Mouse (Mus musculus) kidney, embryonic 15.5 days (tissue): Measurements from ENCODE around the gene Slc20a1. TPM values are rescaled to one million over a fixed set of nuclear protein-coding genes. Genes with fewer than 3 reads are reported as not detected.
A peak's percentile ranks its signal among the peaks of the same experiment; 100 is the strongest.

Experiments used
- ATAC-seq: fragments of 200-750 bp; cut with Nextera tagmentation; replicated peaks from 2 replicates; pipeline ENCODE4 v1.8.0; 2017; ENCODE audit warnings: moderate TSS enrichment; ENCODE audit not compliant: low FRiP score
- H3K27ac ChIP-seq: fragments of 300-500 bp; sonication (generic); 2 replicates; pipeline ENCODE4 v1.5.1; 2015; ENCODE audit warnings: mild to moderate bottlenecking, inconsistent platforms
- H3K27me3 ChIP-seq: fragments of 300-500 bp; sonication (generic); 2 replicates; pipeline ENCODE4 v1.6.1; 2015; ENCODE audit warnings: inconsistent platforms
- H3K36me3 ChIP-seq: fragments of 300-500 bp; sonication (generic); 2 replicates; pipeline ENCODE4 v1.6.1; 2015; ENCODE audit warnings: inconsistent platforms
- H3K4me1 ChIP-seq: fragments of 300-500 bp; sonication (generic); 2 replicates; pipeline ENCODE4 v1.6.1; 2015; ENCODE audit warnings: inconsistent platforms
- H3K4me2 ChIP-seq: fragments of 300-500 bp; sonication (generic); 2 replicates; pipeline ENCODE4 v1.6.1; 2015; ENCODE audit warnings: moderate library complexity, mild to moderate bottlenecking, inconsistent platforms
- H3K4me3 ChIP-seq: fragments of 300-500 bp; sonication (generic); replicated peaks from 2 replicates; pipeline ENCODE4 v1.5.1; 2015; ENCODE audit warnings: mild to moderate bottlenecking, inconsistent platforms
- H3K9ac ChIP-seq: fragments of 300-500 bp; sonication (generic); 2 replicates; pipeline ENCODE4 v1.6.1; 2015; ENCODE audit warnings: mild to moderate bottlenecking, inconsistent platforms
- H3K9me3 ChIP-seq: fragments of 300-500 bp; sonication (generic); replicated peaks from 2 replicates; pipeline ENCODE4 v1.6.1; 2016; ENCODE audit warnings: inconsistent platforms
- WGBS: fragments of 180-500 bp; shearing (Covaris S2); methylation state at CpG from one replicate; pipeline ENCODE4 v1.1.7; 2015; ENCODE audit warnings: mixed read lengths; 5-methylcytosine and 5-hydroxymethylcytosine counted together
- polyA plus RNA-seq: library from polyadenylated mRNA; unstranded; fragments of >200 nt; fragmentation: Nextera tagmentation; extraction: Ambion mirVana; gene quantifications from 2 replicates; pipeline ENCODE4 v1.2.1, GENCODE M21; 2015

The Slc20a1 gene
- polyA plus RNA-seq, result 28.1 and 30.2 TPM in 2 replicates

GRCm38 (mm10) chr2:129198436-129199327 is at the start of gene Slc20a1:
TSS of gene Slc20a1 (plus strand) at chr2:129198764.
- Histone ChIP-seq H3K4me1 (peaks cover 22% of the 10 kb centered on the region), H3K9ac (peak within 1 kb of the TSS; percentile 84), H3K27ac (peak within 1 kb of the TSS; percentile 86), H3K36me3 (peaks cover 36% of the 10 kb centered on the region), H3K27me3 (no peaks in the 10 kb centered on the region), H3K4me3 (peak within 1 kb of the TSS; percentile 75), H3K4me2 (peak within 1 kb of the TSS; percentile 85), H3K9me3 (no peaks in the 10 kb centered on the region)
- ATAC-seq, result peak; percentile 100
- WGBS, result under 1% methylated on average over 92 of the region's 96 CpGs

GRCm38 (mm10) chr2:129148836-129149235 is 49.7 kb upstream of the Slc20a1 start:
- no peak for ATAC-seq
- Histone ChIP-seq H3K4me2 (no peak overlapping the region), H3K4me3 (no peak overlapping the region), H3K36me3 (no peaks in the 10 kb centered on the region), H3K27ac (no peak overlapping the region; the same call in 1 of the 2 replicates), H3K4me1 (no peaks in the 10 kb centered on the region), H3K9me3 (no peaks in the 10 kb centered on the region), H3K27me3 (no peaks in the 10 kb centered on the region), H3K9ac (no peak overlapping the region)
- 70% methylated on average over 2 of the region's 2 CpGs for WGBS

- H3K27me3 ChIP-seq, result no peaks in the 10 kb centered on the region
- H3K9ac ChIP-seq, result no peak overlapping the region
- no peak overlapping the region for H3K4me2 ChIP-seq
- no peak overlapping the region for H3K27ac ChIP-seq
- ATAC-seq, result no peak
- no peak overlapping the region for H3K4me3 ChIP-seq
- WGBS, result 82% methylated on average over 5 of the region's 5 CpGs
- H3K36me3 ChIP-seq, result no peaks in the 10 kb centered on the region
- no peaks in the 10 kb centered on the region for H3K9me3 ChIP-seq
- H3K4me1 ChIP-seq, result no peaks in the 10 kb centered on the region
These were observed 48.2 kb upstream of the Slc20a1 start for GRCm38 (mm10) chr2:129150386-129150785.

GRCm38 (mm10) chr2:129151111-129151510 is 47.5 kb upstream of the Slc20a1 start:
- Histone ChIP-seq H3K9me3 (no peaks in the 10 kb centered on the region), H3K9ac (no peak overlapping the region), H3K27me3 (no peaks in the 10 kb centered on the region), H3K4me1 (no peaks in the 10 kb centered on the region), H3K36me3 (no peaks in the 10 kb centered on the region), H3K27ac (no peak overlapping the region), H3K4me2 (no peak overlapping the region), H3K4me3 (no peak overlapping the region)
- no peak for ATAC-seq
- WGBS, result 82% methylated on average over 9 of the region's 9 CpGs

GRCm38 (mm10) chr2:129152751-129153150 is 45.8 kb upstream of the Slc20a1 start:
- Histone ChIP-seq H3K9me3 (no peaks in the 10 kb centered on the region), H3K36me3 (no peaks in the 10 kb centered on the region), H3K4me2 (no peak overlapping the region), H3K9ac (no peak overlapping the region), H3K27ac (no peak overlapping the region), H3K4me3 (no peak overlapping the region), H3K27me3 (no peaks in the 10 kb centered on the region), H3K4me1 (no peaks in the 10 kb centered on the region)
- ATAC-seq, result no peak
- WGBS, result 61% methylated on average over 1 of the region's 1 CpGs

- Histone ChIP-seq H3K9me3 (no peaks in the 10 kb centered on the region), H3K27me3 (no peaks in the 10 kb centered on the region), H3K36me3 (no peaks in the 10 kb centered on the region), H3K9ac (no peak overlapping the region), H3K4me2 (no peak overlapping the region), H3K4me1 (no peaks in the 10 kb centered on the region), H3K4me3 (no peak overlapping the region), H3K27ac (no peak overlapping the region)
- WGBS, result 76% methylated on average over 5 of the region's 5 CpGs
- no peak for ATAC-seq
These were observed 33.7 kb upstream of the Slc20a1 start for GRCm38 (mm10) chr2:129164815-129165214.

- H3K36me3 ChIP-seq, result no peaks in the 10 kb centered on the region
- H3K27me3 ChIP-seq, result no peaks in the 10 kb centered on the region
- no peaks in the 10 kb centered on the region for H3K9me3 ChIP-seq
- no peak overlapping the region for H3K9ac ChIP-seq
- 78% methylated on average over 10 of the region's 10 CpGs for WGBS
- no peak for ATAC-seq
- H3K4me3 ChIP-seq, result no peak overlapping the region
- no peak overlapping the region for H3K27ac ChIP-seq
- H3K4me1 ChIP-seq, result no peaks in the 10 kb centered on the region
- no peak overlapping the region for H3K4me2 ChIP-seq
These were observed 31.8 kb upstream of the Slc20a1 start for GRCm38 (mm10) chr2:129166466-129167463.

GRCm38 (mm10) chr2:129173386-129173785 is 25.2 kb upstream of the Slc20a1 start:
- Histone ChIP-seq H3K4me1 (peaks cover 3% of the 10 kb centered on the region; the same call in 1 of the 2 replicates), H3K27me3 (no peaks in the 10 kb centered on the region), H3K4me2 (no peak overlapping the region), H3K36me3 (no peaks in the 10 kb centered on the region), H3K9me3 (no peaks in the 10 kb centered on the region), H3K9ac (no peak overlapping the region), H3K27ac (no peak overlapping the region), H3K4me3 (no peak overlapping the region)
- WGBS, result 65% methylated on average over 10 of the region's 10 CpGs
- ATAC-seq, result no peak

GRCm38 (mm10) chr2:129174474-129174873 is 24.1 kb upstream of the Slc20a1 start:
- WGBS, result 43% methylated on average over 7 of the region's 7 CpGs
- Histone ChIP-seq H3K9ac (no peak overlapping the region), H3K4me3 (no peak overlapping the region), H3K4me1 (peaks cover 3% of the 10 kb centered on the region; the same call in 1 of the 2 replicates), H3K9me3 (no peaks in the 10 kb centered on the region), H3K36me3 (no peaks in the 10 kb centered on the region), H3K27me3 (no peaks in the 10 kb centered on the region), H3K4me2 (no peak overlapping the region), H3K27ac (no peak overlapping the region)
- ATAC-seq, result no peak; the same call in 1 of the 2 replicates

- Histone ChIP-seq H3K9ac (no peak overlapping the region), H3K9me3 (no peaks in the 10 kb centered on the region), H3K4me3 (no peak overlapping the region), H3K27ac (no peak overlapping the region), H3K4me2 (no peak overlapping the region), H3K36me3 (no peaks in the 10 kb centered on the region), H3K27me3 (no peaks in the 10 kb centered on the region), H3K4me1 (peaks cover 3% of the 10 kb centered on the region; the same call in 1 of the 2 replicates)
- ATAC-seq, result no peak
- WGBS, result 52% methylated on average over 2 of the region's 2 CpGs
These were observed 22.9 kb upstream of the Slc20a1 start for GRCm38 (mm10) chr2:129175636-129176035.

- no peak overlapping the region for H3K4me3 ChIP-seq
- no peak for ATAC-seq
- no peak overlapping the region for H3K27ac ChIP-seq
- H3K36me3 ChIP-seq, result no peaks in the 10 kb centered on the region
- no peaks in the 10 kb centered on the region for H3K27me3 ChIP-seq
- 75% methylated on average over 12 of the region's 12 CpGs for WGBS
- H3K9me3 ChIP-seq, result no peaks in the 10 kb centered on the region
- H3K9ac ChIP-seq, result no peak overlapping the region
- no peak overlapping the region for H3K4me2 ChIP-seq
- peaks cover 3% of the 10 kb centered on the region; the same call in 1 of the 2 replicates for H3K4me1 ChIP-seq
These were observed 21.7 kb upstream of the Slc20a1 start for GRCm38 (mm10) chr2:129176676-129177420.
